Mouse (Mus musculus): ENCODE results near the gene Gm10778. TPM values are rescaled to one million over a fixed set of nuclear protein-coding genes. Genes with fewer than 3 reads are reported as not detected.
"Not testable (repeated sequence)": the region's sequence is repeated elsewhere in the genome, so short reads cannot be mapped to it uniquely, and the experiment has no call there.

Gm10778 gene
- polyA plus RNA-seq (2011; ENCODE audit: insufficient read depth, insufficient read length, low read depth, missing spikeins), result 5.6 and 7.4 TPM in 2 replicates

- not testable (repeated sequence) for H3K4me1 ChIP-seq (ENCODE audit: control insufficient read depth, insufficient read depth, low read length); H3K27me3 ChIP-seq (ENCODE audit: control insufficient read depth, insufficient read depth, low read length, poor library complexity, severe bottlenecking); H3K36me3 ChIP-seq (ENCODE audit: control insufficient read depth, insufficient read depth, low read length, poor library complexity, severe bottlenecking); H3K27ac ChIP-seq (ENCODE audit: insufficient read depth, low read length); H3K9me3 ChIP-seq (replicated peaks; ENCODE audit: control insufficient read depth, insufficient read depth, low read length, poor library complexity, severe bottlenecking)
- peak within 1 kb of the TSS; percentile 97 for H3K4me3 ChIP-seq (ENCODE audit: low read depth, low read length)
- peak within 1 kb of the TSS; percentile 67 for H3K9ac ChIP-seq (ENCODE audit: low read depth, poor library complexity, severe bottlenecking)
Observed at GRCm38 (mm10) chr10:81648803-81649775, at the start of gene Gm10778. Gene Gm10778, plus strand, starts transcription at chr10:81649059.

DNA sequence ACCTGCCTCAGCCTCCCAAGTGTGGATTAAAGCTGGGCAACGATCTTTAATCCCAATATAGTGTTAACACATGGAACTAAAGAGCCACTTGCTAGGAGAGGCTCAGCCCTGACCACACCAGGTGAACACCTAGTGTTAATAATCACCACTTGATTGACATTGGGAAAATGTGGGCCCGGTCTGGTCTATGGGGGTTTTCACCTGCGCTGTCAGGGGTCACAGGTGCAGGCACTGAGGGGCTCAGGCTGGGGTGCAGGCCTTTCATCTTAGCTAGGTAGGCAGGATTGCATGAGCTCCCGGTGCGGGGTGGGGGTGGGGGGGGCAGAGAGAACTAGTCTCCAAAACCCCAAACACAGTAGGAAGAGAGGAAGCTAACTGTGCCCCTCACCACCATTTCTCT is 49.2 kb upstream of the Gm10778 start:
- H3K27me3 ChIP-seq (ENCODE audit: control insufficient read depth, insufficient read depth, low read length, poor library complexity, severe bottlenecking), result no peaks in the 10 kb centered on the region
- H3K9me3 ChIP-seq (replicated peaks; ENCODE audit: control insufficient read depth, insufficient read depth, low read length, poor library complexity, severe bottlenecking), result no peaks in the 10 kb centered on the region
- H3K4me1 ChIP-seq (ENCODE audit: control insufficient read depth, insufficient read depth, low read length), result peaks cover 3% of the 10 kb centered on the region
- no peaks in the 10 kb centered on the region for H3K36me3 ChIP-seq (ENCODE audit: control insufficient read depth, insufficient read depth, low read length, poor library complexity, severe bottlenecking)
- no peak overlapping the region; the same call in 1 of the 2 replicates for H3K9ac ChIP-seq (ENCODE audit: low read depth, poor library complexity, severe bottlenecking)
- no peak overlapping the region for H3K27ac ChIP-seq (ENCODE audit: insufficient read depth, low read length)
- no peak overlapping the region for H3K4me3 ChIP-seq (ENCODE audit: low read depth, low read length)
- TF ChIP-seq POLR2A (IDR thresholded peaks at IDR 0.05; ENCODE audit: insufficient read depth, low read length) (no peak), EP300 (IDR thresholded peaks at IDR 0.05; ENCODE audit: insufficient read depth, low read depth, low read length) (no peak), CTCF (IDR thresholded peaks at IDR 0.05; ENCODE audit: low read depth, low read length) (no peak)

DNA sequence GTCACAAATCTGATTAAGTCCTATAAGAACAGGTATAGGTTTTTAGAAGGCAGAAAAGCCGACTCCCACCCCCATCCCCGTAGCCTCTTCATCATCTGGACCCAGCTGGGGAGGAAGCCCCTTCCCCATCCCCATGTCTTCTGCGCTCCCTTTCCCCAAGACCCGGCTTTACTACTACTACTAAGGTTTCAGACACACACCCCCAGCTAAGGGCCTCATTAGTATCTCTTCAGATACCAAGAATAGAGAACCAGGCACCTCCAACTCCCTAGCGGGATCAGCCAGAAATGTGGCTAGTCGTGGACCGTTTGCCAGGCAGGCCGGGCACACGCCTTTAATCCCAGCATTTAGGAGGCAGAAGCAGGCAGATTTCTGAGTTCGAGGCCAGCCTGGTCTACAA is 48.8 kb upstream of the Gm10778 start:
- peaks cover 3% of the 10 kb centered on the region for H3K4me1 ChIP-seq (ENCODE audit: control insufficient read depth, insufficient read depth, low read length)

DNA sequence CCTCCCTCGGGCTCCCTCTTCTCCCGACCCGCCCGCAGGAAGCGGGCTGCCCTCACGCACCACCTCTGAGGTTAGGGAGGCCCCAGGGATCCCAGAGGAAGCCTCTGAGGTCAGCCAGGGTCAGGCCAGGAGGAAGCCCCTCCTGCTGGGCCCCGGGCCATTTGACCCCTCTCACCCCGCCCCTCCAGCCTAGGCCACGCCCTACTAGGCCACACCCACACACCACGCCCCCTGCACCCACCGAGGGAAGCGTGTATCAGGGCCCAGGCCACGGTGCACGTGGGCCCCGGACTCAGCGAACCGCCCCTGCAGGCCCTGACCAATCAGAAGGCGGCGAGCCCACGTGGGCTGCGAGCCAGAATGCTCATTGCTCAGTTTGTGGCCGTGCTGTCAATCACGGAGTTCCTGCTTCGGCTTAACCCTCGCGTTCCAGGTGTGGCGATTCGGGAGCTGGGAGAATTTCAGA is 48.1 kb upstream of the Gm10778 start, which contains the start of gene Tle6:
TSS of gene Tle6 (minus strand) at position 336 of the 466 bp plus-strand sequence.
- no peak for TF ChIP-seq CTCF (IDR thresholded peaks at IDR 0.05; ENCODE audit: low read depth, low read length)
- TF ChIP-seq EP300 (IDR thresholded peaks at IDR 0.05; ENCODE audit: insufficient read depth, low read depth, low read length), result peak; percentile 77; the same call in 1 of the 2 replicates
- TF ChIP-seq POLR2A (IDR thresholded peaks at IDR 0.05; ENCODE audit: insufficient read depth, low read length), result no peak
- H3K9ac ChIP-seq (ENCODE audit: low read depth, poor library complexity, severe bottlenecking), result no peak within 1 kb of the TSS; the same call in 1 of the 2 replicates
- H3K27me3 ChIP-seq (ENCODE audit: control insufficient read depth, insufficient read depth, low read length, poor library complexity, severe bottlenecking), result no peaks in the 10 kb centered on the region
- H3K4me3 ChIP-seq (ENCODE audit: low read depth, low read length), result peak within 1 kb of the TSS; percentile 47
- H3K4me1 ChIP-seq (ENCODE audit: control insufficient read depth, insufficient read depth, low read length), result peaks cover 3% of the 10 kb centered on the region
- no peaks in the 10 kb centered on the region for H3K9me3 ChIP-seq (replicated peaks; ENCODE audit: control insufficient read depth, insufficient read depth, low read length, poor library complexity, severe bottlenecking)
- no peaks in the 10 kb centered on the region for H3K36me3 ChIP-seq (ENCODE audit: control insufficient read depth, insufficient read depth, low read length, poor library complexity, severe bottlenecking)
- H3K27ac ChIP-seq (ENCODE audit: insufficient read depth, low read length), result 0 out of 2 replicates have a peak within 1 kb of the TSS, but pooled peaks have one; percentile 23

More for the DNA sequence above, 48.8 kb upstream of the Gm10778 start:
- H3K27ac ChIP-seq (ENCODE audit: insufficient read depth, low read length), result 0 out of 2 replicates have a peak overlapping the region, but pooled peaks have one; percentile 23
- H3K9me3 ChIP-seq (replicated peaks; ENCODE audit: control insufficient read depth, insufficient read depth, low read length, poor library complexity, severe bottlenecking), result no peaks in the 10 kb centered on the region
- no peak for TF ChIP-seq POLR2A (IDR thresholded peaks at IDR 0.05; ENCODE audit: insufficient read depth, low read length)
- TF ChIP-seq EP300 (IDR thresholded peaks at IDR 0.05; ENCODE audit: insufficient read depth, low read depth, low read length), result no peak
- TF ChIP-seq CTCF (IDR thresholded peaks at IDR 0.05; ENCODE audit: low read depth, low read length), result no peak
- no peaks in the 10 kb centered on the region for H3K27me3 ChIP-seq (ENCODE audit: control insufficient read depth, insufficient read depth, low read length, poor library complexity, severe bottlenecking)
- no peak overlapping the region; the same call in 1 of the 2 replicates for H3K9ac ChIP-seq (ENCODE audit: low read depth, poor library complexity, severe bottlenecking)
- no peaks in the 10 kb centered on the region for H3K36me3 ChIP-seq (ENCODE audit: control insufficient read depth, insufficient read depth, low read length, poor library complexity, severe bottlenecking)
- no peak overlapping the region for H3K4me3 ChIP-seq (ENCODE audit: low read depth, low read length)

DNA sequence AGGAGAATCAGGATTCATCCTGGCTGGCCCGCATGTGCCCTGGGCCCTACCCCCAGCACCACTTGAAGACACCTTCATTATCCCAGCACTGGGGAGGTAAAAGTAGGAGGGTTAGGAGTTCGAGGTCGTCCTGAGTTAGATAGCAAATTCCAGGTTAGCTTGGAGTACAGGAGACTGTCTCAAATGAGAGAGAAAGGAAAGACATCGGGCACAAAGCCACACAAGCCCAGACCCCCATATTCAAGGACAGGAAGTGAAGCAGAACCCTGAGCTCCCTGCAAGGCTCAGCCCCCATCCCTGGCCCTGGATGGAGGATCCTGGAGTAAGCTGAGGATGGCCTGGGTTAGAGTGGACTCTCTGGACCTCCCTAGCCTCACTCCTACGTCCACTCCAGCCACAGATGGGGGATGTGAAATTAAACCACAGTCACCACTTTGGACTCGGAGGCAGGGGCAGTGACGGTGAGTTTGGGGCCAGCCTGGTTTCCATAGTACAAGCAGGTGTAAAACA is 47.4 kb upstream of the Gm10778 start:
- H3K9ac ChIP-seq (ENCODE audit: low read depth, poor library complexity, severe bottlenecking), result no peak overlapping the region
- no peaks in the 10 kb centered on the region for H3K9me3 ChIP-seq (replicated peaks; ENCODE audit: control insufficient read depth, insufficient read depth, low read length, poor library complexity, severe bottlenecking)
- TF ChIP-seq EP300 (IDR thresholded peaks at IDR 0.05; ENCODE audit: insufficient read depth, low read depth, low read length), result no peak
- no peak for TF ChIP-seq POLR2A (IDR thresholded peaks at IDR 0.05; ENCODE audit: insufficient read depth, low read length)
- no peak for TF ChIP-seq CTCF (IDR thresholded peaks at IDR 0.05; ENCODE audit: low read depth, low read length)
- H3K4me3 ChIP-seq (ENCODE audit: low read depth, low read length), result peak overlapping the region; percentile 47
- peaks cover 3% of the 10 kb centered on the region for H3K4me1 ChIP-seq (ENCODE audit: control insufficient read depth, insufficient read depth, low read length)
- H3K27me3 ChIP-seq (ENCODE audit: control insufficient read depth, insufficient read depth, low read length, poor library complexity, severe bottlenecking), result no peaks in the 10 kb centered on the region
- no peaks in the 10 kb centered on the region for H3K36me3 ChIP-seq (ENCODE audit: control insufficient read depth, insufficient read depth, low read length, poor library complexity, severe bottlenecking)
- no peak overlapping the region for H3K27ac ChIP-seq (ENCODE audit: insufficient read depth, low read length)
